Mouse (Mus musculus): ENCODE measurements around the gene Junb. TPM values are rescaled to one million over a fixed set of nuclear protein-coding genes. Genes with fewer than 3 reads are reported as not detected.

The Junb gene
- polyA plus RNA-seq, 1 experiment from 2014 or later = 95.9 TPM

DNA sequence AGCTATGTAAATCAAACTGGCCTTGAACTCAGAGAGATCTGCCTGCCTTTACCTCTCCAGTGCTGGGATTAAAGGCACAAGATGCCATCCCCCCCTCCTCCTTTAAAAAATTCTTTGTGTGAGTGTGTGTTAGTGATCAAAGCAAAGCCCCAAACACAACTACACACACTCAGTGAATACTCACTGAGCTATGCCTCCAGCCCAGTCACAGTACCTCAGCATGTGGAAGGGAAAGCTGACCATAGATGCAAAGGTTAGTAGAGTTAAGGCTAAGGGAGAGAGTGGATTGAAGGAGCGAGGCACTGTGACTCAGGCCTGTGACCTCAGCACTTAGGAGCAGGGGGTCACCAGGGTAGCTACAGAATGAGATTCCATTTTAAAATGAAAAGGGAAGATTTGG is 5.4 kb downstream of the Junb start:
- no peak overlapping the region for H3K9ac ChIP-seq (ENCODE audit: low read length)
- WGBS = 73% methylated on average over 1 of the region's 1 CpGs
- no peaks in the 10 kb centered on the region for H3K9me3 ChIP-seq (ENCODE audit: control insufficient read depth, low read length)
- no peak overlapping the region for H3K27ac ChIP-seq (replicated peaks)
- no peak overlapping the region for H3K4me2 ChIP-seq (replicated peaks; ENCODE audit: low read depth)
- DNase-seq (ENCODE audit: low spot score) (no peak), ATAC-seq (ENCODE audit: low FRiP score, low TSS enrichment) (no peak)
- no peaks in the 10 kb centered on the region for H3K27me3 ChIP-seq (ENCODE audit: control insufficient read depth, insufficient read depth, low read length)
- H3K36me3 ChIP-seq (ENCODE audit: control insufficient read depth, insufficient read depth, low read length) = no peaks in the 10 kb centered on the region; the same call in 1 of the 2 replicates
- H3K4me3 ChIP-seq (ENCODE audit: low read depth, low read length) = no peak overlapping the region
- H3K4me1 ChIP-seq (replicated peaks; ENCODE audit: control insufficient read depth, insufficient read depth) = peaks cover 8% of the 10 kb centered on the region; the same call in 1 of the 2 replicates
- TF ChIP-seq EP300 (optimal IDR thresholded peaks at IDR 0.05) (no peak), CTCF (IDR thresholded peaks at IDR 0.05; ENCODE audit: low read depth) (no peak)

DNA sequence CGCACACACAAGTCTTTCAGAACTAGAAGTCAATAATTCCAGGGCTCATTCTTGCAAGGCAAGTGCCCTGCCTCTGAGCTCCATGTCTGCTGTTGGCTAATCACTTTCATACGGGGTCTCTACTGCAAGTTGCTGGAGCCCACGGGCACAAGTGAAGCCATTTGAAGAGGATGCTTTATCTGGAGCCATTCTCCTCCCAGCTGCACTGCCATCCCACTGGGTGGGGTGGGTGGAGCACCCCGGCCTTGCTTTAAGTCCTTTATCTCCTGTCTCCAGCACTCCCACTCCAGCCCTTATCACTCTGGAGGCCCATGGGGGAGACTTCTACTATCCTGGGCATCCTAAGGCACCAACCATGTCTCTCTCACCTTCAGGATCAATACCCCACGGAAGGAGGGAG is 7.6 kb downstream of the Junb start:
- Histone ChIP-seq H3K9me3 (ENCODE audit: control insufficient read depth, low read length) (no peaks in the 10 kb centered on the region), H3K4me3 (ENCODE audit: low read depth, low read length) (no peak overlapping the region), H3K27ac (replicated peaks) (no peak overlapping the region), H3K4me2 (replicated peaks; ENCODE audit: low read depth) (peak overlapping the region; percentile 87), H3K27me3 (ENCODE audit: control insufficient read depth, insufficient read depth, low read length) (no peaks in the 10 kb centered on the region), H3K4me1 (replicated peaks; ENCODE audit: control insufficient read depth, insufficient read depth) (peaks cover 8% of the 10 kb centered on the region), H3K9ac (ENCODE audit: low read length) (peak overlapping the region; percentile 83), H3K36me3 (ENCODE audit: control insufficient read depth, insufficient read depth, low read length) (no peaks in the 10 kb centered on the region; the same call in 1 of the 2 replicates)
- ATAC-seq (ENCODE audit: low FRiP score, low TSS enrichment) (no peak), DNase-seq (ENCODE audit: low spot score) (no peak)
- TF ChIP-seq CTCF (IDR thresholded peaks at IDR 0.05; ENCODE audit: low read depth) = no peak
- TF ChIP-seq EP300 (optimal IDR thresholded peaks at IDR 0.05) = no peak
- 67% methylated on average over 5 of the region's 5 CpGs for WGBS

DNA sequence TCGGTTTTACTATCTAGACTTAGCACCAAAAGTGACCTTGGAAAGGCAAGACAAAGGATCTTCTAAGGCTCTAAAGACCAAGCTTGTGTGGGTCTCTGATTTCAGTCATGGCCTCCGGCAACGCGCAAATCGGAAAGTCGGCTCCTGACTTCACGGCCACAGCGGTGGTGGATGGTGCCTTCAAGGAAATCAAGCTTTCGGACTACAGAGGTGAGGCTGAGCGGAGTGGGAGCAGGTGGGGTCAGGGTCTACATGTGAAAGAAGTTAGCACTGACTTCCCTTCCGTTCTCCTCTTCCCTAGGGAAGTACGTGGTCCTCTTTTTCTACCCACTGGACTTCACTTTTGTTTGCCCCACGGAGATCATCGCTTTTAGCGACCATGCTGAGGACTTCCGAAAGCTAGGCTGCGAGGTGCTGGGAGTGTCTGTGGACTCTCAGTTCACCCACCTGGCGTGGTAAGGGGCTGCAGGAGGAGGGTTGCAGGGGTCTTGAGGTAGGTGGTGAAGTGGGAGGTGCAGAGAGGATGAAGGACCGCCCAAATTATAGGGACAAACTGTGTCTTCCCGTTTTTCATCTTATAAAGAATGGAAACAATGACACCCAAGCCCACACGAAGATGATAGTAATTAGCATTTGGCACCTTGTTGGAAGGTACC is 8.3 kb downstream of the Junb start:
- Histone ChIP-seq H3K9me3 (ENCODE audit: control insufficient read depth, low read length) (no peaks in the 10 kb centered on the region), H3K36me3 (ENCODE audit: control insufficient read depth, insufficient read depth, low read length) (no peaks in the 10 kb centered on the region; the same call in 1 of the 2 replicates), H3K27ac (replicated peaks) (peak overlapping the region; percentile 94), H3K27me3 (ENCODE audit: control insufficient read depth, insufficient read depth, low read length) (no peaks in the 10 kb centered on the region), H3K9ac (ENCODE audit: low read length) (peak overlapping the region; percentile 83), H3K4me3 (ENCODE audit: low read depth, low read length) (peak overlapping the region; percentile 75), H3K4me2 (replicated peaks; ENCODE audit: low read depth) (peak overlapping the region; percentile 87), H3K4me1 (replicated peaks; ENCODE audit: control insufficient read depth, insufficient read depth) (peaks cover 9% of the 10 kb centered on the region)
- no peak for DNase-seq (ENCODE audit: low spot score)
- WGBS = 4% methylated on average over 21 of the region's 21 CpGs
- ATAC-seq (ENCODE audit: low FRiP score, low TSS enrichment) = no peak
- TF ChIP-seq EP300 (optimal IDR thresholded peaks at IDR 0.05) = no peak
- no peak for TF ChIP-seq CTCF (IDR thresholded peaks at IDR 0.05; ENCODE audit: low read depth)

DNA sequence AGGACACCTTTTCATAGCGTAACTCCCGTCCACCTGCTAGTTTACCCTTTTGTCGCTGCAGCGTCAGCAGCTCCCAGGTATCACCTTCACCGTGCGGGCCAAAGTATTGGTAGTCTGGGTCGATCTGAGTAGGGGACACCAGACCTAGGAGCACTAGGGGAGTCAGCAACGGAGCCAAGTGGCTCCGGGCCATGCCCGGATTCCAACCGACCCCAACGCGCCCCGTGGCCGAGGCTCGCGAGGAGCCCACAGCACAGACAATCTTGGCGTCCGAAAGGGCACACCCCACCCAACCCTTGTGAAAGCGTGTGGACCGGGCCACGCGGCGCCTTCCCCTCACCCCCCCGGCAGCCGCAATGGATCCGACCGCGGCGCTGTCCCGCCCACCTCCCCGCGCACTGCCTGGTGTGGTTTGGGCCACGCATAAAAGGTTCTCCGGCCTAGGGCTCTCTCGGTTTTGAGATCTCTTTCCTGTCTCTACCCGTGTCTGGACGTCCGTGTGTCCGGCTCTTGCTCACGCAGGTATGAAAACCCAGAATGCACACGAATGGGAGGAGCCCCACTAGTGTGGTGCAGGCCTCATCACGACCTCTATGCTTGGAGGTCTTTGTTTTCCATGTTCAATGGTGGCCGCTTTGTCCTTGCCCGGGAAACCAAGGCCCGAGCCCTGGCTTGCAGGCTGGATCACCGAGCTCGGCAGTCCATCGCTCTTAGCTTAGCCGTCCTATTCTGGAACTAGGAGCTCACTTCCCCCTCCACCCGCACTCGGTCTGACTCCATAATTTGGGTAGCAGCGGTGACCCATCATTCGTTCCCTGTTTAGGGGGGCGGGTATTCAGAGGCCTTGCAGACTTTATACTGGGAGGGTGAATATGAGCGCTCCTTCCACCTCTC is 9.0 kb downstream of the Junb start, which contains the start of the genes Gm49661, Prdx2 and Rnaseh2a:
TSS of gene Gm49661 (minus strand) at position 193 of the 894 bp plus-strand sequence.
TSS of gene Prdx2 (plus strand) at position 347 of the 894 bp plus-strand sequence.
TSS of gene Rnaseh2a (minus strand) at position 527 of the 894 bp plus-strand sequence.
- Histone ChIP-seq H3K4me1 (replicated peaks; ENCODE audit: control insufficient read depth, insufficient read depth) (peaks cover 13% of the 10 kb centered on the region), H3K9ac (ENCODE audit: low read length) (peak within 1 kb of the TSS; percentile 83), H3K9me3 (ENCODE audit: control insufficient read depth, low read length) (no peaks in the 10 kb centered on the region), H3K27ac (replicated peaks) (peak within 1 kb of the TSS; percentile 94), H3K27me3 (ENCODE audit: control insufficient read depth, insufficient read depth, low read length) (no peaks in the 10 kb centered on the region), H3K4me2 (replicated peaks; ENCODE audit: low read depth) (peak within 1 kb of the TSS; percentile 87), H3K4me3 (ENCODE audit: low read depth, low read length) (peak within 1 kb of the TSS; percentile 75), H3K36me3 (ENCODE audit: control insufficient read depth, insufficient read depth, low read length) (no peaks in the 10 kb centered on the region; the same call in 1 of the 2 replicates)
- under 1% methylated on average over 55 of the region's 56 CpGs for WGBS
- DNase-seq (ENCODE audit: low spot score) (peak; percentile 91), ATAC-seq (ENCODE audit: low FRiP score, low TSS enrichment) (peak; percentile 68)
- TF ChIP-seq EP300 (optimal IDR thresholded peaks at IDR 0.05) = no peak
- TF ChIP-seq CTCF (IDR thresholded peaks at IDR 0.05; ENCODE audit: low read depth) = no peak

DNA sequence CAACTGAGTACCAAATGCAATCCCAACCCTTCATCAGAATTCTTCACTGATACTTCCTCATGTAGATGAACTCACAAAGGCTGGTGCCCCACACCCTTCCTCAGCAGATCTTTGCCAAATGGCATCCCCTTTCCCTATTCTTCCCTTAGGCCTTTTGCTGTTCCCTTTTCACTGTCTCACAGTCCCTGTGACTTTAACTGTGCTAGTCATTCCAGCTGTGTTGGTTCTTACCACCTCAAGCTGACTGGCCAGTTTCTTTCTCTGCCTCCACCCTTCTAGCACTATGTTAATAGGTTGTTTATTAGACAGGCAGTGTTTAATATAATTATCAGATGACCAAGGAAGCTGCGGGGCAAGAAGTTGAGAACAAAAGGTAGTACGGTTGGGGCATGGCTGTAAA is 9.9 kb downstream of the Junb start:
- Histone ChIP-seq H3K4me3 (ENCODE audit: low read depth, low read length) (peak overlapping the region; percentile 75), H3K27ac (replicated peaks) (peak overlapping the region; percentile 94), H3K9me3 (ENCODE audit: control insufficient read depth, low read length) (no peaks in the 10 kb centered on the region), H3K9ac (ENCODE audit: low read length) (peak overlapping the region; percentile 83), H3K36me3 (ENCODE audit: control insufficient read depth, insufficient read depth, low read length) (no peaks in the 10 kb centered on the region; the same call in 1 of the 2 replicates), H3K4me2 (replicated peaks; ENCODE audit: low read depth) (peak overlapping the region; percentile 87), H3K4me1 (replicated peaks; ENCODE audit: control insufficient read depth, insufficient read depth) (peaks cover 13% of the 10 kb centered on the region), H3K27me3 (ENCODE audit: control insufficient read depth, insufficient read depth, low read length) (no peaks in the 10 kb centered on the region)
- WGBS = 3% methylated on average over 2 of the region's 2 CpGs
- TF ChIP-seq CTCF (IDR thresholded peaks at IDR 0.05; ENCODE audit: low read depth) (no peak), EP300 (optimal IDR thresholded peaks at IDR 0.05) (no peak)
- no peak for ATAC-seq (ENCODE audit: low FRiP score, low TSS enrichment)
- DNase-seq (ENCODE audit: low spot score) = no peak

Measured in stomach, postnatal 0 days (tissue).